Mouse (Mus musculus): ENCODE measurements around the gene Nfe2l3. TPM values are rescaled to one million over a fixed set of nuclear protein-coding genes. Genes with fewer than 3 reads are reported as not detected.

Nfe2l3 gene
- 0.14 TPM for polyA plus RNA-seq (2017; shearing (Covaris generic))

DNA sequence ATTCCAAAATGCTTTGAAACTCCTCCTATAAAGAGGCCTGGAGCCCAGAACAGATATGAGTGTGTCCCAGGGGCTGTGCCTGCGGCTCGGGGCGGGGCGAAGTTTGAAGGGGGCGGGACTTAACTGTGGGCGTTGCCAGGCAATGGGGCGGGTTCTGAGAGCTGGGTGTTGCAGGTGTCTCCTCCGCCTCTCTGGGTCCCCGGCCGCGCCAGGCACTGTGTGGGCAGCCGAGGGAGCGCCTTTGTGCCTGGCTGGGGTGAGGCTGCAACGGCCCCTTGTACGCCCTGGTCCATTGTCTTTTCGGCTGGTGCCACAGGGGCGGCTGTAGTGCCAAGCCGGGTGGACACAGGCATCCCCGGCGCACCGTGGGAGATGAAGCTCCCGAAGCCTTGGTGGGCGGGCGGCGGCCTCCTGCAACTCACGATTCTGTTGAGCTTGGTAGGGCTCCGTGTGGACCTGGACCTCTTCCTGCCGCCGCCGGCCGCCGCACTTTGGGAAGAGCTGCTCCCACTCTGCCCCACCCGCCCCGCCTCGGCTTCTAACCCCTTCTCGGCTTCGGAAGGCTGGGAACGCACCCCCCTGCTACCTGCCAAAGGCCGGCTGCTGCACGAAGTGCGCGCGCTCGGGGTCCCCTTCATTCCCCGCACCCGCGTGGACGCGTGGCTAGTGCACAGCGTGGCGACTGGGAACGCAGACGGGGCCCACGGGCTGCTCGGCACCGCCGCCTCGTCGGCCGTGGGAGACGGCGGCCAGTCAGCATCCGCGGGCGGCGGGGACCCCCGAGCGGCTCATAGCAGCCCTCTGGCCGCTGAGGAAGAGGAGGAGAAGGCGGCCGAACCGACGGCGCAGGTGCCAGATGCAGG lies at the start of gene Nfe2l3:
Gene Nfe2l3, plus strand, starts transcription at position 136 of the 863 bp plus-strand sequence.

GRCm38 (mm10) chr6:51469715-51470310 lies 37.3 kb downstream of the Nfe2l3 start, which contains the start of gene Hnrnpa2b1:
TSS of gene Hnrnpa2b1 (minus strand) at chr6:51469894.

DNA sequence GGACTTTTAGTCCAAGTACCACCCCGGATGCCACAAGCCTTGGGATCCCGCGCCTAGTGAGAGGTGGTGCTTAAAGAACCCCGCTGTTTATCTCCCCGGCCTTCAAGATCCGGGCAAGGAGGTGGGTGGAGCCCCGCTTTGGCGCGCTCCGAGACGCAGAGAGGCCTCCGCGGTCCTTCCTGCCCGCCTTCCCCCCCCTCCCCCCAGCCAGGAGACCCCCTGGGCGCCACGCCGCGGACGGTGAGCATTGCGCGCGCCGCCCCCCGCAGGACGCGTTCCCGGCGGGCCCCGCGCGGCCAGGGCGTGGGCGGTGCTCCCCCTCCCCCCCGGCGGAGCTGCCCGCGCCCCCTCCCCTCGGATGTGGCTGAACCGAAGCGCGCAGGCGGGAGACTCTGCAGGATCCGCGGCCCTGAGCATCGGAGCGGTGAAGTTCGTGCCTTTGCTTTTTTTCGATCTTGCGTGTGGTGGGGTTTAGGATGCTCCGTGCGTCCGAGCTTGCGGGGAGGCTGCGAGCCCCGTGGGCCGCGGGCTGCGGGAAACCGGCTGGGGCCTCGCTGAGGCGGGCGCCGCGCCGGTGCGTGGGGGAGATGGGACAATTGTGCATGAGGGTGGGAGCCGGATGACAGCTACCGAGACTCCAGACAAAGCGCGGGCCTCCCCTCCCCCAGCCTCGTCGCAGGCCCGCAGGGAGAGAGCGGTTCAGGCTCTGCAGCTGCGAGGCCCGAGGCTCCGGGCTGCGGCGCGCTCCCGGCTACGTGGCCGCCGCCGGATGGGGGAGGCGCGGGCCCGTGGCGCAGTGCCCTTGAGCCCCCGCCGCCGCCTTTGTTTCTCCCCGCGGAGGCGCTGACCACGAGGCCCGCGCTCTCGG lies 38.1 kb downstream of the Nfe2l3 start, which contains the start of gene Cbx3:
Gene Cbx3, plus strand, starts transcription at position 50 of the 868 bp plus-strand sequence.

Other genes starting within 250 kb of the Nfe2l3 start
- gene Hnrnpa2b1, start 37.2 kb downstream of the Nfe2l3 start, polyA plus RNA-seq (2017; shearing (Covaris generic)) = 1,587 TPM
- gene Cbx3, start 37.7 kb downstream of the Nfe2l3 start, polyA plus RNA-seq (2017; shearing (Covaris generic)) = 101 TPM
- 17.8 TPM for gene Snx10, start 91.2 kb downstream of the Nfe2l3 start, polyA plus RNA-seq (2017; shearing (Covaris generic))